Mouse (Mus musculus) right cerebral cortex, postnatal 14 days (tissue): ENCODE measurements around the gene Anks4b.

Experiments used
- DNase-seq: peaks from one replicate; pipeline ENCODE4 v3.0.0; 2022

Anks4b gene

DNA sequence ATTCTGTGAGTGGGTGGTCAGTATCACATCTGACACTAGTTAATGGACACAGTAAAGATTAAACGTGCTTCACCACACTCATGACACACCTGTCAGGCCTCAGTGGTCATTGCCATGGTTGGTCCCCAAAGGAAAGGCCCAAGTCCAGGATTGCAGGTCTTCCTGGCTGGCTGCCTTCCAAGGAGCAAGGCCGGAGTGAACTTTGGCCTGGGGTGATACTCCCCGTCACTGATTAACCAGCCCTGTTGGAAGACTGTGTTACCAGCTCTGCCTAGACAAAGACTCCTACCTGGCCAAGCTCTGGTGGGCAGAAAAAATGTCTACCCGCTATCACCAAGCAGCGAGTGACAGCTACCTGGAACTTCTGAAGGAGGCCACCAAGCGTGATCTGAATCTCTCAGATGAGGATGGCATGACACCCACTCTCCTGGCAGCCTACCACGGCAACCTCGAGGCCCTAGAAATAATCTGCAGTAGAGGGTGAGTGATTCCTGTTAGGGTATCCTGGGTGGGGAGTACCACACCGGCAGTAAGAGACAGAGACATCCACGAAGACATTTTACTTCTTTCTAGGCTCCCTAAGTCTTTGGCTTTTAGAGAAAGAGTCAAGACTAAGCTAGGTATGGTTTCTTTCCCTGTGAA, at the start of gene Anks4b:
Gene Anks4b, plus strand, starts transcription at position 256 of the 642 bp plus-strand sequence.
- no peak for DNase-seq

DNA sequence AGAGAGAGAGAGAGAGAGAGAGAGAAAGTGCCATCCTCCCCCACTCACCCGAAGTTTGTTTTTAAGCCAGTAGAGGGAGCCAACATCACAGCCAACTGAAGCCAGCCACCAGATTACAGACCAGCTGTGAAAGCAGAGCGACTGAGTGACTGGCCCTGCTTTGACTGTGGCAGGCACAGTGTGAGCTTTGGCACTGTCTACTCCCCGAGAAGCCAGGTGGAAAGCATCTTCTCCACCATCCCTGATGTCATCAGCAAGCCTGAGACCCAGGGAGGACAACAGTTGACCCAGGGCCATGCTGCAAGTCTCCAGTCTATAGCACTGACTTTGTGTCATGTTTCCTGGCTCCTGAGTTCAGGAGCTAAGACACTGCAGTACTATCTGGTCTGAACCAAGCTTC, 48.8 kb upstream of the Anks4b start:
- peak; percentile 67 for DNase-seq

DNA sequence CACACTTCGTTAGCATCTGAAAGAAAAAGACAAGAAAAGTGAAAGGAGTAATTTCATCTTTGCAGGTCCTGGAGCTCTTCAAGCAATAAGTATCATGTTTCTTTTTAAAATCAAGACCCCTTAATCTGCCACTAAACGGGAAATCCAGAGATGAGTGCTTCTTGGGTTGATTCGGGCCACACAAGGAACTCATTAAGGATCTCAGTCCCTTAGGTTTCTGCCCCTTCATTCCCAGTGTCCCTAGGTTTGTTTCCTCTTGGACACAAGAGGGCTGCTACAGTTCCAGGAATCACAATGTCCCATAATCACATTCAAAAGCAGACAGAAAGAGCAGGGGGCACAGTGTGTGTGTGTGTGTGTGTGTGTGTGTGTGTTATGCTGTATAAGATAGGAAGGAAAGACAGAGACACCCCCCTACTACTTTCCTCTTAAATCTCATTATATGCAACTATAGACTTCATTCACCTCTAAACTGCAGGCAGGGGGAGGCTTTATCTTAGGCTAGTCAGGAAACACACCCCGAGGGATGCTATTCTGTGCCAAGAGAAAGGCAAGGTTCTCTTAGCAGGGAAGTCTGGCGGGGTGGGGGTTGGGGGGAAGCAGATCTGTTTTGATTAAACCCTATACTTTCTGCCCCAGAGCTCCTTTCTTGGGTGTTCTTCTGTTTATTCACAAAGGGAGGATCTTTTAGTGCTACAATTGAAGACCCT, 46.5 kb upstream of the Anks4b start:
- DNase-seq: no peak

DNA sequence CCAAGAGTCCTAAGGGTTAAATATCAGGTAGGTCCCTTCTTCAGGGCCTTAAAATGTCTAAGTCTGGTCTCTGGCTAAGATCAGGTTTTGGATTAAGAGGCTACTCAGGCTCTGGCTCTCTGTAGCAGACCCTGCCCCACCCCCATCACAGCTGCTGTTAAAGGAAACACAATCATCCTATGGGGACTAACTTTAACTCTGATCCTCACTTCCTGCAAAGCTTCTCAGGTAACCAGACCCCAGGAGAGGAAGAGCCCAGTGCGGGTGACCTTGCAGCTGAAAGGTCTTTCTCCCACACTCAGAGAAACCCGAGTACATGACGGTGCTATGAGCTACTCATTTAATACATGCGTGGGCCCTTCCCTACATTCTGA, 46.0 kb upstream of the Anks4b start:
- no peak for DNase-seq

DNA sequence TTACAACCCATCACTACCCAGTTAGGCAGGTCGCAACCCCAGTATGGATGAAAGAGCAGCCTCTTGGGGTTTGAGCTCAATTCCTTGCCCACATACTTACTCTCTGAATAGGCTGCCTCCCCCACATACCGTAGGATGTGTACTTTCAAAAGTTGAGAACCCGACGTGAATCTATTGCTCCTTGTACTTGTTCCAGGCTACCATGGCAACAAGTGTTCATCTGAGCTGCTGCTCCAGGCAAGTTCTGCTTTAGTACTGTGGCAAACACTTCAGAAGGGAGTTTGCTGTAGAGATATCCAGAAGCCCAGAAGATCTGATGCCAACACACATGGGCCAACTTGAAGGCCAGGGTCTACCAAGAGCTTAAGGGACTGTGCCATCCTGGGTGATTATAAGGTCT, 44.7 kb upstream of the Anks4b start:
- DNase-seq: no peak

DNA sequence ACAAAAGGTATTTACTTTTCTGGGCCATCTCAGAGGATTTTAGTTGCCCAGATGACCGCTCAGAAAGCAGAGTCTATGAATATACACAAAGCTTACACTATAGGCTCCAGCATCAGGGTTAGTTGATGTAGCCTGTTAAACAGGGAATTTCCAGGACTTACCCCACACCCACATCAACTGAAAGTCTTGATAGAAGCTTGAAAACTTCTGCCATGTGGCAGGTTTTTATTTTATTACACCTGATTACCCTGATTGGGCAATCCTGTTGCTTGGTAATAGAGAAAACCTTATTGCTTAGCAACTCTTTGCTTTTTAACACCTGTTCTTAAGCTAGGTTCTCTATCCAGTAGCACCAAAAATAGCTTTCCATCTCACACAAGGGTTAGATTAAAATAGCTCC, 30.9 kb upstream of the Anks4b start:
- no peak for DNase-seq

DNA sequence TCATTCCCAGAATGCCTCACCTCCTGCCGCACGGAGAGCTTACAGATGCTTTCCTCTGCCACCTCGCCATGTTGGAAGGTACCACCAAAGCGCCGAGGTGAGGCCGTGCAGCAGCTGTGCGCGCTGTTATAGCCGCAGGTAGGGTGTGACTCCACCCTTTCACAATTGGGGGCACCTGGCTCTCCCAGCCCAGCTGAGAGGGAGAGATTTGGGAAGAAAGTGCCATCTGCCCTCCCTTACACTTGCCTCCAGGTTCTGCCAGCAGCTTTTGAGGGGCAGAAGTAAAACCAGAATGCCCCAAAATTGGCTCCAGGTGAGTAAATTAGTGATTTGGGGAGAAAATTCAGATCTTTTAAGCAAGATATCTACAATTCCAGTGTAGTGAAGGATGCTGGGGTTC, 28.5 kb upstream of the Anks4b start, which contains the start of gene Zp2:
Gene Zp2, minus strand, starts transcription at position 101 of the 400 bp plus-strand sequence.
- no peak for DNase-seq

DNA sequence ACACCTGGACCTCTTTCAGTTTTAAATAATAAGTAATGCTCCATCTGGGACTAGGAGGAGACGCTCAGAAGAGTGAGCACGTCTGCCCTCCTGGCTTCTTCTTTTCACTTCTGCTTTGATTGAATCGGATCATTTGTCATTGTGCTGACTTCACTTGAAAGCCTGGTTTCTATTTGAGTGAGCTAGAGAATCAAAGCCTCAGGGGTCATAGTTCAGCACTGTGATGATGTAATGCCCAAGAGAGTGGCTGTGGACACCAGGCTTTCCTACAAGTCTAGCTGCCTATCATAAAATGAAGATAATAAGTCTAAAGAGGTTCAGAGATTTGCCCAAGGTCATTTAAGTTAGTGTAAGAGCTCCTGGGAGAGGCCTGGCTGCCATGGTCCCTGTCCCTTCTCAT, 23.4 kb upstream of the Anks4b start:
- DNase-seq: no peak

DNA sequence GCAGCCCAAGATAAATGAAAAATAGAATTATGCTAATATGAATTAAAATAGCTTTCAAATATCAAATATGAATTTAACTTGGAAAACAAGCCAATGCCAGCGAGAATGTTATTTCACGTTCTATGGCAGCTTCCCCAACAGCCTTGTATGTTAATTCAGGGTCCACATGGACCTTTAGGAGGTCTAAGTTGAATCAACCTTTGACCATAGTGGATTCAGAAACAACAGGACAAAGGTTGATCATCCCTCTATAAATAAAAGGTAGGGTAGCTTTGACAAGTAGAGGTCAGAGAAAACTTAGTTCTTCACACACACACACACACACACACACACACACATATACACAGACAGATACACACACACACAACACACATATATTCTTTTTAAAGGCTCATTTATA, 22.8 kb upstream of the Anks4b start:
- DNase-seq: no peak

DNA sequence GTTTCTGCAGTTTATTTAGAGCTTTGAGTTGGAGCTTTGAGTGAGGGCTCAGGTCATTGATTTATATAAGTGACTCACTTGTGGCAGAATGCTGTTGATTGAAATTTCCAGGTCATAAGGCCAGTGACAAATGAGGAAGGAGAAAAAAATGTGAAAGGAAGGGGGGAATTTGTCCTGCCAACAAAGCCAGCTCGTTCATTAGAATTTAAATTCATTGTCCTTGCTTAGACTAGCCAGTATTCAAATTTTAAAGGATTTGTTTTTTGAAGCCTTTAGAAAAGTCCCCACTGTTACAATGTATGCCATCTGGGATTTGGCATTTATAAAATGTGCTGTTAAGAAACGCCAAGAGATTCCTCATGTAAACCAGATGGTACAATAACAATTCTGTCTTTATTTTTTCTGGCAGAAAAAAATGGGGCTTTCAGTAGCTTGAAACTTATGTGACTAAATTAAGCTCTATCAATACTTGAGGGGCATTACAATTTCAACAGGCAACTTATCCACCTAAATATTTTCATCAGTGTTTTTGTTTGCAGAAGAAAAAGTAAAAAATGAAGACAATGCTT, 16.7 kb upstream of the Anks4b start:
- no peak for DNase-seq

DNA sequence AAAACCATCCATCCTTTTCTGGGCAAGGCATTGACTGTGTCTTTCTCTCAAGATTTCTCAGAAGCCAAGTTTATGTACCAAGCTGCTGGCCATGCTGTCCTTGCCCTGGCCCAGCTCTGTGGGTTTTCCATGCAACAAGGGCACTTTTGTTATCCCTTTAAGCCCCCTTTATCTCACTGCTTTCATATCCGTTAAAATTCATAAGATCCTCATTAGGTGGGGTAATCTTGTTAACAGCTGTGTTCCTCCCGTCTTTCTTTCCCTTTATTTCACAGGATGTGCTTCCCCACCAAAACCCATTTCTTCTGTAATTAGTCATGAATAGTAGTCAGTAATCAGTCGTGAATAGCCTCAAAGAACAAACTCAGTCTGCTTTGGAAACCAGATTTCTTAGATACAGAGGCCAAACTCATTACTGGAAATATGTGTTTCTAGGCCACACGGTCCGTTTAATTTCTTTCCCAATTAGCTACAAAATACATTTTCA, 16.0 kb upstream of the Anks4b start:
- DNase-seq: no peak

DNA sequence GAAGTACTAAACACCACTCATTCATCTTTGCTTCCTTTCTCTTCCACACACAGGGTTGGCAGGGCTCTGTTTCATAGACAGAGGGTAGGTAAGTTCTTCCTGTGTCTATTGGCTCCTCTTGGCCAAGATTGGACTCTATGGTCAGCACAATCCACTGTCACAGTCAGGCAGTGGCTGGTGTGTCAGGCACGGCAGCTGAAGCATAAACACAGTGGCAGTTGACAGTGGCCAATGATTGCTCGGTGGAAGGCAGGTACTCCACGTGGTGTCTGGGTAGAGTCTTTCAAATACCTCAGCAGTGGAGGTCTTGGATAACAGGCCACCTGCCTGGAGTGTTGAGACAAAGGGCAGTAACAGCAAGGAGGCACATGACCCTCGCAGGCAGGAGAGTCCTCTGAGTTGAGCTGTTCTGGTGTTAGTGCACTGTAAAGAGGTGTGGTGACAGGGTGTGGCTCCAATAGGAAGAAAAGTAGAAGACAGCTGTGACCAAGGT, 15.5 kb upstream of the Anks4b start:
- DNase-seq: no peak

DNA sequence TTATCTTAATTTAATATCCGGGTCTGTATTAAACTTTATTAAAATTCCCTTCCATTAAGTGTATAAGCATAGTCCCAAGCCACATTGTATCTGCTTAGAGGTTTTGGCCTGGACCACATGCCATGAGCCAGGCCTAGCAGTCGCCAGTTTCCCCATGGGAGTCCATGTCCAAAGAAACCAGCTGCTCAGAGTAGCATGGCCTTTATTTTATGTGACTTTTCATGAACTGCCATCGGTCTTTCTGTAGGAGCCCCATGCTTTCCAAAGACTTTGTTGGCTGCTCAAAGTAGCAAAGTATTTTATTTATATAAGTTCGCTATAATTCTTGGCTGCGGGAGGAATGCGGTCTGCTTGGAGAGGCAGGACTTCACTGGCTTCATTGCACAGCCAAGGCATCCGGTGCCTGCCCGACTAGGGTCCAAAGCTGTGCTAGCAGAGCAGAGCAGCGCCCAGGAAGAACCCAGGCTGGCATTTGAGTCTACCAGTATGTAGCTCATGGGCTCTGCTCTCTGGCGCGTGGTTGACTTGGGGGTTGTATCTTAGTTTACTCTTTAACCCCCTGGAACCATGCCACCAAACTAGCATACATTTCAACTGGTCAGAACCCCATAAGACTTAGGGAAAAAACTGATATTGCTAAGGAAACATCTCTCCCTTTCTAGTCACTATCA, 9.9 kb upstream of the Anks4b start:
- DNase-seq: no peak

DNA sequence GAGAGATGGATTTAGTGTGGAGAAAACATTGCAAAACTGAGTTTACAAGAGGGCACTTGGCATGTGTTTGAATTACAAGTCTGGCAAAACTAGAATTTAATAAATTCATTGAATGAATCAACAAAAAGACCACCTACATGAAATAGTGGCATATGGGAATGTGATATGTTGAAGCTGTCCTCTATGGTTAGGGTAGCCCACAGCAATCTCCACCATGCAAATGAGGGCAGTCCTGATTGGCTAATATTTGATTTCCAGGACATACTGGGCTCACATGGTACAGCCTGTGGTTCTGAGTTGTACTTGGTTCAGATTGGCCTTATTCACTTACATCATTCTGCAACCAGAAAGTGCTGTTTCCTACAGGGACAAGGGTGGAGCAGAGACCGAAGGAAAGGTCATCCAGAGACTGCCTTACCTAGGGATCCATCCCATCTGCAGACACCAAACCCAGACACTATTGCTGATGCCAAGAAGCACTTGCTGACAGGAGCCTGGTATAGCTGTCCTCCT, 1.4 kb upstream of the Anks4b start:
- no peak for DNase-seq

DNA sequence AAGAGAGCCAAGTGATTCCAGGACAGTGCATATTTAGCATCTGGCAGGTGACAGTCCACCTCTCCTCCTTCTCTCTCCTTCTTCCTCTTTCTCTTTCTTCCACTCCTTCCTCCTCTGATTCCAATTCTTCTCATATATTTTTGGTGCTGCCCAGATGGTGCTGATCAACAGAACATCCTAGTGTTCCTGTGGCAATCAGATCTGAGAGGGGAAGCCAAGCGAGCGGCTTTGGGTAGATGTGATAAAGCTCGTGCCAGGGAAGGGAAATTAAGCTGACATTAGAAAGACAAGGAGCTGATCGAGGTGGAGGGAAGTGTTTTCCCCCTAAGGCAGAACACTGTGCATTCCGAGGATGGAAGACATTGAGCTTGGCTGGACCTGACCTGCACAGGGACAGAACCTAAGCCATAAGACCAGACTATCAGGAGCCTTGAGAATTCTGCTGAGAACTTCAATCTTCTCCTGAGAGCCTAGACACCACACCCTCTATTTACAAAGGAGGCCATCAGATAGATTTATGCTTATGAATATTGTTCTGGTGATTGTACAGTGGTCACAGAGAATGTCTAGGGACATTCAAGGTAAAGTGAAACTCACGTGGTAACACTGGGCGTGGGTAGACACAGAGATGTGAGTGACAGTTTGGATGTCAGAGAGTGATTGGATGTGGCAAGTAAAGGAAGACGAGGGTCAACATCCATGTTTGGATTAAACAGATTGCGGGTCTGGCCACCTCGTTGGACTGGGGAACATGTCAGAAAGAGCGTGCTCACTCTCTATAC, 1.3 kb downstream of the Anks4b start:
- DNase-seq: no peak

DNA sequence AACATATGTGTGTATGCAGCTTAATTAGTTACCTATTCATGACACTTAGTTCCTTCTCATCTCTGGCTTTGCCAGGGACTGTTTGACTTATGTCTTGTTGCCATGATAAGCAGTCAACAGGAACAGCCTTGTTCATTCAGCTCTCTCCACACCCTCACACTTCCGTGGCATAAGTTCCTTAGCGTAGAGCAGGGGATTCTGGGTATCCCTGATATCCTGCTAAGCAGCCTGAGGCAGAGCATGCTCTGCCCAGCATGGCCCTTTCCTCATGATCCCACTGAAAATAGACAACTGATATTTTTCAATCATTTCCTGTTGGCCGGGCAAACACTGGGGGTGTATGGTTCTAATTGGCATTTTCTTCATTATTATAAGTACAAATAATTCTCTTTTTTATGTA, 4.0 kb downstream of the Anks4b start:
- no peak for DNase-seq

DNA sequence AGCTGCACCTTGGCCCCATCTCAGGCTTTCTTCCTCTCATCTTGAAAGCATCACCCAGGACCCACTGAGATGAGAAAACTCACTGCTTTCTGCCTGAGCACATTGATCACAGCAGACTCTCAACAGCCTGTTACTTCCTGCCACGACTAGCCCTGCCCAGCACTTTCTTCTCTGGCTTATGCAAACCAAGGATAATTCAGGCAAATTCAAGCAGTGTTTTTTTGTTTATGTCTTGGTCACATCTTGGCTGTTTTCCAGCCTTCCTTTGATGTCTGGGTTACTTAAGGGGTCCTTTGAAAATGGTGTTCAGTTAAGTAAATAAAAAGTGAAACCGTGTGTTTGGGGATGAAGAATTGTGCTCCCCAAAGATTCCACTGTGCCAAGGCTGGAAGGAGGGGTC, 5.3 kb downstream of the Anks4b start:
- no peak for DNase-seq

DNA sequence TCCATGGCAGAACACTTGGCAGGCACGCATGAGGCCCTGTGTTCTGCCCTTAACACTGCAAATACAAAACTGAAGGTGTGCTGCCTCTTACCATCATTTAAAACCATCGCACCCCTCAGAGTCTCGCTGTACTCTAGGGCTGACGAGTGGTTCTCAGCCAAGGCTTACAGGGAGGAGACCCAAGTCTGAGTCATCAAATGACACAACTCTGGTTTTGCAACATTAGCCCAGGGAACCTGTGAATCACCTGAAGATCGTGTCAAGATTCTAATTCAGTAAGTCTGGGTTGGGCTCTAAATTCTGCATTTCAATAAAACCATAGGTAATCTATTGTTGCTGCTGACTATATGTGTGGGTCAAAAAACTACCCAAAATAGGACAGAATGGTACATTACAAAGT, 6.9 kb downstream of the Anks4b start:
- no peak for DNase-seq

DNA sequence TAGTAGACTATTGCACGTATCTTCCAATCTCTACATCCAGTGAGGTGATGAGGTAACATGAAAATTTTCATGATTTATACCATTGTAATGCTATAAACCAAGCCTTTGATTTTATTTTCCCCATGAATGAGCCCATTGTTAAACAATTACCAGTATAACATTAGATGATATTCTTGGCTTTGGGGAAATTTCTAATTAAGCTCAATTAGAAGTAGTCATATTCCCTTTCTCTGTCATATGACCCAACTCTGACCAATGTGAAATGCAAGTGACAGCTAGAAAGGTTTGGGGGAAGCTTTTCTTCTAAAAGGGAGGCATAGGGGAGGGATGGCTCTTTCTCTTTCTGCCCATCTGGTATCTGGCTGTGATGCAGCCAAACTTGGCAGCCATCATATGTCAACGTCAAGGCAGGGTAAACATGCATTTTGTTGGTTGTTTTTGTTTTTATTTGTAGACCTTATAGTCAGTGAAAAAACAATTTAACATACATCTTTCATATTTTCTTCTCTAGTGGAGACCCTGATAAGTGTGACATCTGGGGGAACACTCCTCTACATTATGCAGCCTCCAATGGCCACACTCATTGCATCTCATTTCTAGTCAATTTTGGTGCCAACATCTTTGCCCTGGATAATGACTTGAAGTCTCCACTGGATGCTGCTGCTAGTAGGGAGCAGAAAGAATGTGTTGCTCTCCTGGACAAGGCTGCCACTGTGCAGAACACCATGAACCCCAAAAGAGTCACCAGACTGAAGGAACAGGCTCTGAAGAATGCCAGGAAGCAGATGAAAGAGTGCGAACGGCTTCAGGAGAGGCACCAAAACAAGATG, 8.0 kb downstream of the Anks4b start:
- DNase-seq: no peak

DNA sequence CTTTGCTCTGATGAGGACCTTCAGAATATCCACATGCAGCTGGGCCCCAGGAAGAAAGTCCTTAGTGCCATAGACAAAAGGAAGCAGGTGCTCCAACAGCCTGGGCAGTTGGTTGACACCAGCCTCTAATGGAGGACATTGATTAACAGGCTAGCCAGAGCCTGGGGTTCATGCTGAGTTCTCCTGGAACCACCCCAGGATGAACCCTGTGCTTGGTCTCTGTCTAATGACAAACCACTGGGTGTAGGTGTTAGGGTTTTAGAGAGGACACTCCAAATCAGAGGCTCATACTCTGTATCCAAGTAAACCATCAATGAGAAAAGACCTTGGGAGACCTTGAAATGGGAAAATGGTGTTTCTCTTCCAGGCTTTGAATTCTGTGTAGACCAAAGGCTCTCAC, 9.2 kb downstream of the Anks4b start:
- no peak for DNase-seq

DNA sequence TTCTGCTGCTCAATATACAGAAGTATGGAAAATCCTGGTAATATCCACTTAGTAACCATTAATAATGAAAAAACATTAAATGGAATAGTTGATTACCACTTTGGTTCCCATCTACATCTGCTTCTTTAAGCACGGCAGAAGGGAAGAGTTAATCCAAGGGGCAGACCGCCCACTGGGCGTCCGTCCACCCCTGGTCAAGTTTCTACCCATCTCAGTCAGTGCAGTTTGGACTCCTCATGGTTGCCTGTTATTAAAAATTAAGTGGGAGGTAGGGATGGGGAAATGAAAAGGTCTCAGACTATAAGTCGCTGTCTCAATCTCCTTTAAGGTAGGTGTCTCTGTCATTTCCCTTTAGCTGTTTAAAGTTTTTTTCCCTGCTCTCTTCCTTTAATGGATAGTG, 15.3 kb downstream of the Anks4b start:
- DNase-seq: no peak
